Mouse (Mus musculus) intestine, embryonic 15.5 days (tissue): ENCODE measurements around the gene Mpdz. TPM values are rescaled to one million over a fixed set of nuclear protein-coding genes. Genes with fewer than 3 reads are reported as not detected.
A peak's percentile ranks its signal among the peaks of the same experiment; 100 is the strongest.

Experiments used
- ATAC-seq: fragments of 200-750 bp; cut with Nextera tagmentation; 2 replicates; pipeline ENCODE4 v1.8.0; 2017; ENCODE audit warnings: moderate TSS enrichment, moderate library complexity
- H3K27ac ChIP-seq: fragments of 300-500 bp; sonication (generic); 2 replicates; pipeline ENCODE4 v1.5.1; 2015; ENCODE audit warnings: mild to moderate bottlenecking, inconsistent platforms
- H3K27me3 ChIP-seq: fragments of 300-500 bp; sonication (generic); replicated peaks from 2 replicates; pipeline ENCODE4 v1.6.1; 2015; ENCODE audit warnings: inconsistent platforms
- H3K36me3 ChIP-seq: fragments of 300-500 bp; sonication (generic); 2 replicates; pipeline ENCODE4 v1.6.1; 2015; ENCODE audit warnings: inconsistent platforms
- H3K4me1 ChIP-seq: fragments of 300-500 bp; sonication (generic); replicated peaks from 2 replicates; pipeline ENCODE4 v1.6.1; 2015; ENCODE audit warnings: inconsistent platforms
- H3K4me2 ChIP-seq: fragments of 300-500 bp; sonication (generic); replicated peaks from 2 replicates; pipeline ENCODE4 v1.6.1; 2015; ENCODE audit warnings: mild to moderate bottlenecking, inconsistent platforms
- H3K4me3 ChIP-seq: fragments of 300-500 bp; sonication (generic); replicated peaks from 2 replicates; pipeline ENCODE4 v1.5.1; 2015; ENCODE audit warnings: inconsistent platforms
- H3K9ac ChIP-seq: fragments of 300-500 bp; sonication (generic); 2 replicates; pipeline ENCODE4 v1.6.1; 2015; ENCODE audit warnings: inconsistent platforms
- H3K9me3 ChIP-seq: fragments of 300-500 bp; sonication (generic); 2 replicates; pipeline ENCODE4 v1.6.1; 2016; ENCODE audit warnings: inconsistent platforms
- WGBS: fragments of 180-500 bp; shearing (Covaris S2); methylation state at CpG from one replicate; pipeline ENCODE4 v1.1.7; 2015; 5-methylcytosine and 5-hydroxymethylcytosine counted together
- polyA plus RNA-seq: library from polyadenylated mRNA; unstranded; fragments of >200 nt; fragmentation: Nextera tagmentation; extraction: Ambion mirVana; gene quantifications from 2 replicates; pipeline ENCODE4 v1.2.1, GENCODE M21; 2015

Mpdz gene
- polyA plus RNA-seq, 1 experiment from 2014 or later, result 18.8 TPM

- H3K36me3 ChIP-seq, result no peaks in the 10 kb centered on the region
- no peak for ATAC-seq
- H3K27me3 ChIP-seq, result no peaks in the 10 kb centered on the region
- no peak overlapping the region for H3K4me3 ChIP-seq
- H3K9me3 ChIP-seq, result no peaks in the 10 kb centered on the region
- no peaks in the 10 kb centered on the region for H3K4me1 ChIP-seq
- H3K9ac ChIP-seq, result no peak overlapping the region
- no peak overlapping the region for H3K27ac ChIP-seq
- 75% methylated on average over 10 of the region's 10 CpGs for WGBS
- no peak overlapping the region for H3K4me2 ChIP-seq
These were observed 134.9 kb downstream of the Mpdz start for GRCm38 (mm10) chr4:81307596-81308265.

GRCm38 (mm10) chr4:81302056-81302455, 140.6 kb downstream of the Mpdz start:
- ATAC-seq, result no peak
- H3K27ac ChIP-seq, result no peak overlapping the region

GRCm38 (mm10) chr4:81298384-81298783, 144.2 kb downstream of the Mpdz start:
- 0 out of 2 replicates have a peak, but pooled peaks cover 5% of the 10 kb centered on the region for H3K36me3 ChIP-seq
- no peak overlapping the region for H3K4me2 ChIP-seq
- WGBS, result 77% methylated on average over 4 of the region's 4 CpGs
- no peak overlapping the region for H3K27ac ChIP-seq
- no peaks in the 10 kb centered on the region for H3K27me3 ChIP-seq
- H3K4me3 ChIP-seq, result no peak overlapping the region
- no peak for ATAC-seq
- H3K4me1 ChIP-seq, result no peaks in the 10 kb centered on the region
- no peak overlapping the region for H3K9ac ChIP-seq
- H3K9me3 ChIP-seq, result no peaks in the 10 kb centered on the region

More at GRCm38 (mm10) chr4:81302056-81302455, 140.6 kb downstream of the Mpdz start:
- 78% methylated on average over 3 of the region's 3 CpGs for WGBS
- no peak overlapping the region for H3K4me2 ChIP-seq
- H3K9ac ChIP-seq, result no peak overlapping the region
- H3K9me3 ChIP-seq, result no peaks in the 10 kb centered on the region
- no peak overlapping the region for H3K4me3 ChIP-seq
- H3K27me3 ChIP-seq, result no peaks in the 10 kb centered on the region
- 0 out of 2 replicates have a peak, but pooled peaks cover 5% of the 10 kb centered on the region for H3K36me3 ChIP-seq
- H3K4me1 ChIP-seq, result no peaks in the 10 kb centered on the region

GRCm38 (mm10) chr4:81293309-81293708, 149.3 kb downstream of the Mpdz start:
- peaks cover 5% of the 10 kb centered on the region; the same call in 1 of the 2 replicates for H3K36me3 ChIP-seq
- no peak overlapping the region for H3K27ac ChIP-seq
- H3K9me3 ChIP-seq, result no peaks in the 10 kb centered on the region
- H3K4me3 ChIP-seq, result no peak overlapping the region
- ATAC-seq, result no peak
- H3K4me1 ChIP-seq, result no peaks in the 10 kb centered on the region
- no peaks in the 10 kb centered on the region for H3K27me3 ChIP-seq
- no peak overlapping the region for H3K9ac ChIP-seq
- no peak overlapping the region for H3K4me2 ChIP-seq

GRCm38 (mm10) chr4:81285564-81285963, 157.1 kb downstream of the Mpdz start:
- no peak for ATAC-seq
- no peak overlapping the region for H3K27ac ChIP-seq
- H3K9ac ChIP-seq, result no peak overlapping the region
- H3K27me3 ChIP-seq, result no peaks in the 10 kb centered on the region
- WGBS, result 88% methylated on average over 4 of the region's 4 CpGs
- no peaks in the 10 kb centered on the region for H3K9me3 ChIP-seq
- H3K4me3 ChIP-seq, result no peak overlapping the region
- no peaks in the 10 kb centered on the region for H3K4me1 ChIP-seq
- H3K36me3 ChIP-seq, result no peaks in the 10 kb centered on the region
- H3K4me2 ChIP-seq, result no peak overlapping the region

GRCm38 (mm10) chr4:81283611-81284010, 159.0 kb downstream of the Mpdz start:
- H3K4me3 ChIP-seq, result no peak overlapping the region
- no peak overlapping the region for H3K9ac ChIP-seq
- H3K27me3 ChIP-seq, result no peaks in the 10 kb centered on the region
- H3K4me2 ChIP-seq, result no peak overlapping the region
- WGBS, result 95% methylated on average over 3 of the region's 3 CpGs
- H3K9me3 ChIP-seq, result no peaks in the 10 kb centered on the region
- no peaks in the 10 kb centered on the region for H3K36me3 ChIP-seq
- no peak for ATAC-seq
- no peak overlapping the region for H3K27ac ChIP-seq
- no peaks in the 10 kb centered on the region for H3K4me1 ChIP-seq

GRCm38 (mm10) chr4:81283081-81283480, 159.5 kb downstream of the Mpdz start:
- H3K27me3 ChIP-seq, result no peaks in the 10 kb centered on the region
- H3K4me3 ChIP-seq, result no peak overlapping the region
- ATAC-seq, result no peak
- H3K36me3 ChIP-seq, result no peaks in the 10 kb centered on the region
- no peak overlapping the region for H3K4me2 ChIP-seq
- no peaks in the 10 kb centered on the region for H3K9me3 ChIP-seq
- WGBS, result 93% methylated on average over 6 of the region's 6 CpGs
- H3K4me1 ChIP-seq, result no peaks in the 10 kb centered on the region
- no peak overlapping the region for H3K9ac ChIP-seq
- H3K27ac ChIP-seq, result no peak overlapping the region

GRCm38 (mm10) chr4:81280098-81280497, 162.5 kb downstream of the Mpdz start:
- H3K4me2 ChIP-seq, result no peak overlapping the region
- no peaks in the 10 kb centered on the region for H3K4me1 ChIP-seq
- H3K36me3 ChIP-seq, result no peaks in the 10 kb centered on the region
- no peak overlapping the region for H3K9ac ChIP-seq
- no peak overlapping the region for H3K4me3 ChIP-seq
- no peaks in the 10 kb centered on the region for H3K9me3 ChIP-seq
- no peak overlapping the region for H3K27ac ChIP-seq
- ATAC-seq, result no peak
- H3K27me3 ChIP-seq, result no peaks in the 10 kb centered on the region
- WGBS, result 72% methylated on average over 4 of the region's 4 CpGs

- no peaks in the 10 kb centered on the region for H3K36me3 ChIP-seq
- no peak overlapping the region for H3K27ac ChIP-seq
- H3K9me3 ChIP-seq, result no peaks in the 10 kb centered on the region
- H3K27me3 ChIP-seq, result no peaks in the 10 kb centered on the region
- ATAC-seq, result no peak
- no peak overlapping the region for H3K9ac ChIP-seq
- 92% methylated on average over 5 of the region's 5 CpGs for WGBS
- H3K4me3 ChIP-seq, result no peak overlapping the region
- H3K4me2 ChIP-seq, result no peak overlapping the region
- no peaks in the 10 kb centered on the region for H3K4me1 ChIP-seq
These were observed 163.2 kb downstream of the Mpdz start for GRCm38 (mm10) chr4:81279451-81279850.

GRCm38 (mm10) chr4:81275957-81276715, 166.5 kb downstream of the Mpdz start:
- no peaks in the 10 kb centered on the region for H3K27me3 ChIP-seq
- no peak overlapping the region for H3K4me2 ChIP-seq
- no peaks in the 10 kb centered on the region for H3K9me3 ChIP-seq
- 46% methylated on average over 6 of the region's 6 CpGs for WGBS
- H3K9ac ChIP-seq, result no peak overlapping the region
- 0 out of 2 replicates have a peak, but pooled peaks have one; percentile 41 for ATAC-seq
- H3K4me1 ChIP-seq, result no peaks in the 10 kb centered on the region
- H3K4me3 ChIP-seq, result no peak overlapping the region
- H3K36me3 ChIP-seq, result no peaks in the 10 kb centered on the region
- H3K27ac ChIP-seq, result no peak overlapping the region

- Histone ChIP-seq H3K4me2 (no peak overlapping the region), H3K4me3 (no peak overlapping the region), H3K27ac (no peak overlapping the region), H3K4me1 (no peaks in the 10 kb centered on the region), H3K27me3 (no peaks in the 10 kb centered on the region), H3K9ac (no peak overlapping the region), H3K9me3 (no peaks in the 10 kb centered on the region), H3K36me3 (no peaks in the 10 kb centered on the region)
- no peak for ATAC-seq
- 88% methylated on average over 2 of the region's 2 CpGs for WGBS
These were observed 169.5 kb downstream of the Mpdz start for GRCm38 (mm10) chr4:81273067-81273466.

GRCm38 (mm10) chr4:81252859-81253780, 189.5 kb downstream of the Mpdz start:
- Histone ChIP-seq H3K4me3 (no peak overlapping the region), H3K4me2 (no peak overlapping the region), H3K27ac (no peak overlapping the region), H3K36me3 (no peaks in the 10 kb centered on the region), H3K9me3 (no peaks in the 10 kb centered on the region), H3K27me3 (no peaks in the 10 kb centered on the region), H3K4me1 (no peaks in the 10 kb centered on the region), H3K9ac (no peak overlapping the region)
- 68% methylated on average over 6 of the region's 6 CpGs for WGBS
- ATAC-seq, result no peak; the same call in 1 of the 2 replicates
